Mouse (Mus musculus) forebrain, embryonic 14.5 days (tissue): ENCODE measurements at regions not wholly inside any gene's neighbourhood (a gene's known extent, or its start where the extent isn't known, plus 50 kb on each side); places are given as distances from the start of the nearest gene placed in this dataset.

Experiments used
- ATAC-seq: fragments of 200-750 bp; cut with Nextera tagmentation; 2 replicates; pipeline ENCODE4 v1.8.0; 2017; ENCODE audit warnings: mild to moderate bottlenecking, moderate library complexity
- DNase-seq: peaks from one replicate; pipeline ENCODE4 v3.0.0-alpha.2; 2015; ENCODE audit warnings: low spot score
- H3K27ac ChIP-seq: fragments of 300-500 bp; sonication (generic); 2 replicates; pipeline ENCODE4 v1.5.1; 2014; ENCODE audit warnings: low read depth, mild to moderate bottlenecking, control low read depth, low read length, moderate library complexity
- H3K27me3 ChIP-seq: fragments of 300-500 bp; sonication (generic); replicated peaks from 2 replicates; pipeline ENCODE4 v1.6.1; 2014; ENCODE audit warnings: low read length, control low read depth, mixed read lengths; ENCODE audit not compliant: control insufficient read depth, insufficient read depth
- H3K36me3 ChIP-seq: fragments of 300-500 bp; sonication (generic); 2 replicates; pipeline ENCODE4 v1.6.1; 2014; ENCODE audit warnings: low read length, control low read depth; ENCODE audit not compliant: control insufficient read depth, insufficient read depth
- H3K4me1 ChIP-seq: fragments of 300-500 bp; sonication (generic); 2 replicates; pipeline ENCODE4 v1.6.1; 2014; ENCODE audit warnings: antibody characterized with exemption, low read length, control low read depth; ENCODE audit not compliant: control insufficient read depth, insufficient read depth
- H3K4me2 ChIP-seq: fragments of 300-500 bp; sonication (generic); 2 replicates; pipeline ENCODE4 v1.6.1; 2014; ENCODE audit warnings: mild to moderate bottlenecking, control low read depth, low read length
- H3K4me3 ChIP-seq: fragments of 300-500 bp; sonication (generic); 2 replicates; pipeline ENCODE4 v1.5.1; 2014; ENCODE audit warnings: low read depth, low read length, control low read depth
- H3K9ac ChIP-seq: fragments of 300-500 bp; sonication (generic); 2 replicates; pipeline ENCODE4 v1.6.1; 2014; ENCODE audit warnings: mild to moderate bottlenecking, low read length, control low read depth, moderate library complexity
- H3K9me3 ChIP-seq: fragments of 300-500 bp; sonication (generic); replicated peaks from 2 replicates; pipeline ENCODE4 v1.6.1; 2016; ENCODE audit warnings: low read length, control low read depth, mixed read lengths; ENCODE audit not compliant: control insufficient read depth
- WGBS: fragments of 180-500 bp; shearing (Covaris S2); extraction: QIAGEN DNeasy Blood & Tissue Kit; methylation state at CpG from one replicate; pipeline ENCODE4 v1.1.7; 2014; 5-methylcytosine and 5-hydroxymethylcytosine counted together

DNA sequence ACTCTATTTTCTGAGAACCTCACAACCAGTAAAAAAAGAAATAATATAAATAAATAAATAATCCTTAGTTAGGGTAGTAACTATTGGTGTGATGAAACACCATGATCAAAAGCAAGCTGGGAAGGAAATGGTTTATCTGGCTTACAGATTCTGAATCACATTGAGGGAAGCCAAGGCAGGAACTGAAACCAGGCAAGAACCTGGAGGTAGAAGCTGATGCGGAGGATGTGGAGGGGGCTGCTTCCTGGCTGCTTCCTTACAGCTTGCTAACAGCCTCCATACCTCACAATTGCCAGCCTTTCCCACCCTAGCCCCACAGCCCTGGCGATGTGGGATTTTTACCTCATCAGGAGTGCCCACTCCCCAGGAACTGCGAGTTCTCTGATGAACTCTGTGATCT, 190.4 kb downstream of the Shq1 start:
- ATAC-seq (no peak), DNase-seq (no peak)
- H3K36me3 ChIP-seq = no peaks in the 10 kb centered on the region
- WGBS = 94% methylated on average over 3 of the region's 3 CpGs
- no peaks in the 10 kb centered on the region for H3K27me3 ChIP-seq
- H3K27ac ChIP-seq = no peak overlapping the region
- no peak overlapping the region for H3K4me2 ChIP-seq
- no peak overlapping the region for H3K4me3 ChIP-seq
- H3K4me1 ChIP-seq = no peaks in the 10 kb centered on the region
- no peak overlapping the region for H3K9ac ChIP-seq
- H3K9me3 ChIP-seq = peaks cover 3% of the 10 kb centered on the region

GRCm38 (mm10) chr6:100479881-100480280, 191.1 kb downstream of the Shq1 start:
- WGBS = 71% methylated on average over 6 of the region's 6 CpGs
- no peaks in the 10 kb centered on the region for H3K27me3 ChIP-seq
- H3K4me1 ChIP-seq = no peaks in the 10 kb centered on the region
- DNase-seq = no peak
- H3K27ac ChIP-seq = no peak overlapping the region
- H3K4me2 ChIP-seq = no peak overlapping the region
- no peak overlapping the region for H3K4me3 ChIP-seq
- no peak overlapping the region for H3K9ac ChIP-seq
- H3K9me3 ChIP-seq = no peaks in the 10 kb centered on the region; the same call in 1 of the 2 replicates
- H3K36me3 ChIP-seq = no peaks in the 10 kb centered on the region
- no peak for ATAC-seq

DNA sequence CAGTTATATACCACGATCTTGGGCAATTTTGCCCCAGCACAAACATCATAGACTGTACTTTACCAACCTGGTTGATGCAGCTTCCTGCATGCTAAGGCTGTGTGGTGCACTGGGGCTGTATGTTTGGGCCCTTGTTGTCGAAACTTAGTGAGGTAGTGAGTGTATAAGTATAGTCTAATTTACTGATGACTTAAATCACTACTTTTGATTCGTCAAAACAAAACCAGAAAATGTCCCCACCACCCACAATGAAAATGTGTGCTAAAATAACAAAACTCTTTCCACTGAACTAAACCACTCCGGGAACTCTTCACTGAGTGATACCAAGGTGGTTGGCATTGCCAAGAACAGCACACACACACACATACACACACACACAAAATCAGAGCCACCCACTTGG, 191.5 kb downstream of the Shq1 start:
- Histone ChIP-seq H3K4me3 (no peak overlapping the region), H3K36me3 (no peaks in the 10 kb centered on the region), H3K9me3 (no peaks in the 10 kb centered on the region), H3K9ac (no peak overlapping the region), H3K27ac (no peak overlapping the region), H3K4me2 (no peak overlapping the region), H3K27me3 (no peaks in the 10 kb centered on the region), H3K4me1 (no peaks in the 10 kb centered on the region)
- ATAC-seq (no peak), DNase-seq (no peak)
- 90% methylated on average over 4 of the region's 4 CpGs for WGBS

- H3K9me3 ChIP-seq = peaks cover 5% of the 10 kb centered on the region; the same call in 1 of the 2 replicates
- DNase-seq (no peak), ATAC-seq (no peak)
- no peaks in the 10 kb centered on the region for H3K4me1 ChIP-seq
- no peaks in the 10 kb centered on the region for H3K36me3 ChIP-seq
- H3K27me3 ChIP-seq = no peaks in the 10 kb centered on the region
- no peak overlapping the region for H3K9ac ChIP-seq
- H3K4me2 ChIP-seq = no peak overlapping the region
- WGBS = 88% methylated on average over 6 of the region's 6 CpGs
- H3K27ac ChIP-seq = no peak overlapping the region
- H3K4me3 ChIP-seq = no peak overlapping the region
Measured at GRCm38 (mm10) chr6:100476550-100477366, 189.5 kb upstream of the Rybp start.

- H3K36me3 ChIP-seq = no peaks in the 10 kb centered on the region
- DNase-seq = no peak
- no peak overlapping the region for H3K4me3 ChIP-seq
- no peak overlapping the region for H3K4me2 ChIP-seq
- no peak overlapping the region for H3K9ac ChIP-seq
- H3K9me3 ChIP-seq = peaks cover 5% of the 10 kb centered on the region; the same call in 1 of the 2 replicates
- no peak for ATAC-seq
- H3K4me1 ChIP-seq = no peaks in the 10 kb centered on the region
- WGBS = 59% methylated on average over 4 of the region's 4 CpGs
- no peaks in the 10 kb centered on the region for H3K27me3 ChIP-seq
- H3K27ac ChIP-seq = no peak overlapping the region
Measured at GRCm38 (mm10) chr6:100475341-100475955, 188.2 kb upstream of the Rybp start.

DNA sequence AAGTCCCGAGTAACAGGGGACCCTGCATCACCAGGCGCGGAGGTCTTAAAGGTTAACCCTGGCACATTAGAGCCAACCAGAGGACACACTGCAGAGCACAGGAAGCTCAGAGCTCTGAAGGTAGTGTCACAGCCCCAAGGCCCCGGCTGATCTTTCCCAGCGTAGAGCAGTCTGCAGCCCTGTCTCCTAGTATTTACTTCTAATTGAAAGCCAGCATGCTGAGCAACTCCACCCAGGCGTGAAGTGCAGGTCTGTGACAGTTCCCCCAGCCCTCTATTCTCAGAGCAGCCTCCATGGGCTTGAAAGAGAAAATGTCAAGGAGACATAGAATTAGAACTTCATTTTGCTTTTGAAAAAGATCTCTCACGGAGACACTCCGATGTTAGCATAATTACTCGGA, 187.0 kb upstream of the Rybp start:
- 50% methylated on average over 9 of the region's 9 CpGs for WGBS
- H3K9me3 ChIP-seq = peaks cover 5% of the 10 kb centered on the region; the same call in 1 of the 2 replicates
- no peaks in the 10 kb centered on the region for H3K4me1 ChIP-seq
- DNase-seq (no peak), ATAC-seq (no peak)
- no peak overlapping the region for H3K4me2 ChIP-seq
- H3K4me3 ChIP-seq = no peak overlapping the region
- no peak overlapping the region for H3K27ac ChIP-seq
- no peaks in the 10 kb centered on the region for H3K27me3 ChIP-seq
- H3K36me3 ChIP-seq = no peaks in the 10 kb centered on the region
- H3K9ac ChIP-seq = no peak overlapping the region

- no peak for ATAC-seq
- 75% methylated on average over 2 of the region's 2 CpGs for WGBS
- Histone ChIP-seq H3K4me1 (no peaks in the 10 kb centered on the region), H3K9me3 (peaks cover 5% of the 10 kb centered on the region; the same call in 1 of the 2 replicates), H3K27me3 (no peaks in the 10 kb centered on the region), H3K27ac (no peak overlapping the region), H3K4me3 (no peak overlapping the region), H3K9ac (no peak overlapping the region), H3K4me2 (no peak overlapping the region), H3K36me3 (no peaks in the 10 kb centered on the region)
- DNase-seq = no peak
Measured at GRCm38 (mm10) chr6:100470071-100470470, 182.8 kb upstream of the Rybp start.

- 89% methylated on average over 2 of the region's 2 CpGs for WGBS
- ATAC-seq (no peak), DNase-seq (no peak)
- Histone ChIP-seq H3K4me3 (no peak overlapping the region), H3K9ac (no peak overlapping the region), H3K27ac (no peak overlapping the region), H3K4me1 (no peaks in the 10 kb centered on the region), H3K4me2 (no peak overlapping the region), H3K36me3 (no peaks in the 10 kb centered on the region), H3K27me3 (no peaks in the 10 kb centered on the region), H3K9me3 (no peaks in the 10 kb centered on the region)
Measured at GRCm38 (mm10) chr6:100462757-100463156, 175.5 kb upstream of the Rybp start.

DNA sequence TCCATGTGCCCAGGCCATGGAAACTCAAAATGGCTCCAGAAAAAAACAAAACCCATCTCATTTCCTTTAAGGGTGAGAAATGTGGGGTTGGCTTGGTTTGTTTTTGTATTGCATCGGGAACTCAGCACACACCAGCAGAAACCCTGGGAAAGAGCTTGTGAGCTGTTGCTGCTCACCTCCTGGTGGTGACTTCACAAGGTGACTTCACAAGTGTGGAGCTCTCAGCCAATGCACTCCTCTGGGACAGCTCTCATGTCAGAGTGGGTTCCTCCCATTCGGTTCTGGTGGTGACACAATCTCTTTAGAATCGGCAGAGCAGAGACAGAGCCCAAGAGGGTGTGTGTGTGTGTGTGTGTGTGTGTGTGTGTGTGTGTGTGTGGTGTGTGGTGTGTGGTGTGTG, 166.1 kb upstream of the Rybp start:
- Histone ChIP-seq H3K4me1 (no peaks in the 10 kb centered on the region), H3K4me3 (no peak overlapping the region), H3K27me3 (no peaks in the 10 kb centered on the region), H3K36me3 (no peaks in the 10 kb centered on the region), H3K9ac (no peak overlapping the region), H3K4me2 (no peak overlapping the region), H3K9me3 (peaks cover 3% of the 10 kb centered on the region; the same call in 1 of the 2 replicates), H3K27ac (no peak overlapping the region)
- 85% methylated on average over 3 of the region's 3 CpGs for WGBS
- DNase-seq (no peak), ATAC-seq (no peak)
